Mouse (Mus musculus): Measurements from ENCODE around the gene 1700017B05Rik. TPM values are rescaled to one million over a fixed set of nuclear protein-coding genes. Genes with fewer than 3 reads are reported as not detected.
A peak's percentile ranks its signal among the peaks of the same experiment; 100 is the strongest.

The 1700017B05Rik gene
- polyA plus RNA-seq, 1 experiment from 2014 or later: 13.1 TPM

- no peak for DNase-seq (ENCODE audit: low spot score)
- peaks cover 26% of the 10 kb centered on the region for H3K36me3 ChIP-seq (ENCODE audit: insufficient read depth, low read length)
- ATAC-seq (replicated peaks; ENCODE audit: low FRiP score, low read depth): no peak
- peak overlapping the region; percentile 86; the same call in 1 of the 2 replicates for H3K9ac ChIP-seq (ENCODE audit: low read depth, low read length)
- no peak overlapping the region for H3K27ac ChIP-seq
- no peak for TF ChIP-seq CTCF (IDR thresholded peaks at IDR 0.05; ENCODE audit: low read depth)
- H3K4me3 ChIP-seq (replicated peaks; ENCODE audit: low read depth, low read length): peak overlapping the region; percentile 82
- 23% methylated on average over 12 of the region's 12 CpGs for WGBS
- H3K9me3 ChIP-seq (replicated peaks; ENCODE audit: low read length): no peaks in the 10 kb centered on the region
- peak overlapping the region; percentile 92 for H3K4me2 ChIP-seq (ENCODE audit: low read length)
- H3K4me1 ChIP-seq (replicated peaks; ENCODE audit: insufficient read depth, low read length): peaks cover 15% of the 10 kb centered on the region
- H3K27me3 ChIP-seq (ENCODE audit: insufficient read depth, low read length): no peaks in the 10 kb centered on the region
Observed at GRCm38 (mm10) chr9:57260940-57261339, 1.5 kb downstream of the 1700017B05Rik start.

- no peak overlapping the region for H3K27ac ChIP-seq
- no peak; the same call in 1 of the 2 replicates for ATAC-seq (replicated peaks; ENCODE audit: low FRiP score, low read depth)
- peak; percentile 95 for DNase-seq (ENCODE audit: low spot score)
- peak overlapping the region; percentile 92 for H3K4me2 ChIP-seq (ENCODE audit: low read length)
- no peak overlapping the region for H3K9ac ChIP-seq (ENCODE audit: low read depth, low read length)
- H3K9me3 ChIP-seq (replicated peaks; ENCODE audit: low read length): no peaks in the 10 kb centered on the region
- H3K27me3 ChIP-seq (ENCODE audit: insufficient read depth, low read length): no peaks in the 10 kb centered on the region
- H3K36me3 ChIP-seq (ENCODE audit: insufficient read depth, low read length): peaks cover 35% of the 10 kb centered on the region
- peak; percentile 99 for TF ChIP-seq CTCF (IDR thresholded peaks at IDR 0.05; ENCODE audit: low read depth)
- H3K4me3 ChIP-seq (replicated peaks; ENCODE audit: low read depth, low read length): no peak overlapping the region
- peaks cover 15% of the 10 kb centered on the region for H3K4me1 ChIP-seq (replicated peaks; ENCODE audit: insufficient read depth, low read length)
- WGBS: 7% methylated on average over 3 of the region's 3 CpGs
Observed at GRCm38 (mm10) chr9:57259736-57260135, 2.7 kb downstream of the 1700017B05Rik start.

GRCm38 (mm10) chr9:57257627-57258026 lies 4.8 kb downstream of the 1700017B05Rik start:
- Histone ChIP-seq H3K4me2 (ENCODE audit: low read length) (no peak overlapping the region), H3K27me3 (ENCODE audit: insufficient read depth, low read length) (no peaks in the 10 kb centered on the region), H3K27ac (no peak overlapping the region), H3K36me3 (ENCODE audit: insufficient read depth, low read length) (peaks cover 47% of the 10 kb centered on the region), H3K9ac (ENCODE audit: low read depth, low read length) (no peak overlapping the region), H3K4me3 (replicated peaks; ENCODE audit: low read depth, low read length) (no peak overlapping the region), H3K4me1 (replicated peaks; ENCODE audit: insufficient read depth, low read length) (peaks cover 15% of the 10 kb centered on the region), H3K9me3 (replicated peaks; ENCODE audit: low read length) (no peaks in the 10 kb centered on the region)
- ATAC-seq (replicated peaks; ENCODE audit: low FRiP score, low read depth) (no peak), DNase-seq (ENCODE audit: low spot score) (no peak)
- TF ChIP-seq CTCF (IDR thresholded peaks at IDR 0.05; ENCODE audit: low read depth): no peak
- WGBS: 93% methylated on average over 9 of the region's 9 CpGs

- DNase-seq (ENCODE audit: low spot score) (no peak), ATAC-seq (replicated peaks; ENCODE audit: low FRiP score, low read depth) (no peak)
- Histone ChIP-seq H3K4me1 (replicated peaks; ENCODE audit: insufficient read depth, low read length) (peaks cover 15% of the 10 kb centered on the region), H3K27me3 (ENCODE audit: insufficient read depth, low read length) (no peaks in the 10 kb centered on the region), H3K27ac (no peak overlapping the region), H3K4me2 (ENCODE audit: low read length) (no peak overlapping the region), H3K9me3 (replicated peaks; ENCODE audit: low read length) (no peaks in the 10 kb centered on the region), H3K9ac (ENCODE audit: low read depth, low read length) (no peak overlapping the region), H3K36me3 (ENCODE audit: insufficient read depth, low read length) (peaks cover 52% of the 10 kb centered on the region), H3K4me3 (replicated peaks; ENCODE audit: low read depth, low read length) (no peak overlapping the region)
- no peak for TF ChIP-seq CTCF (IDR thresholded peaks at IDR 0.05; ENCODE audit: low read depth)
- WGBS: 92% methylated on average over 11 of the region's 11 CpGs
Observed at GRCm38 (mm10) chr9:57256861-57257260, 5.6 kb downstream of the 1700017B05Rik start.

DNA sequence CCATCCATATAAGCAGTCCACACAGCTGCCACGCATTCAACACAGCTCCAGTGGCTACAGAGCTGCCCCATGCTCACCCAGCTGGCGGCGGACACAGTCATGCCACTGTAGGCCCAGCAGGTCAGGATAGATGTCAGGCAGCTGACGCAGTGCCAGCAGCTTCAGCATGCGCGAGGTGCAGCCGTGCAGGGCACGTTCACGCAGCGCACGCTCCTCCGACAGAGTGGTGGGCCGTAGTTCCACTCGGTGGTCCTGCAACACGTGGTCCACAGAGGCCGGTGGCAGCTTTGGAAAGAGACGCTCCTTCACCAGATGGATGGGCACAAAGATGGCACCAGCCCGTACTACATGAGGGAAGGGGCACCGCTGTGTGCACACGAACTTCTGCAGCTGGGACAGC lies 6.1 kb downstream of the 1700017B05Rik start:
- Histone ChIP-seq H3K4me1 (replicated peaks; ENCODE audit: insufficient read depth, low read length) (peaks cover 14% of the 10 kb centered on the region), H3K4me3 (replicated peaks; ENCODE audit: low read depth, low read length) (no peak overlapping the region), H3K27me3 (ENCODE audit: insufficient read depth, low read length) (no peaks in the 10 kb centered on the region), H3K27ac (no peak overlapping the region), H3K9me3 (replicated peaks; ENCODE audit: low read length) (no peaks in the 10 kb centered on the region), H3K36me3 (ENCODE audit: insufficient read depth, low read length) (peaks cover 52% of the 10 kb centered on the region), H3K4me2 (ENCODE audit: low read length) (no peak overlapping the region), H3K9ac (ENCODE audit: low read depth, low read length) (no peak overlapping the region)
- DNase-seq (ENCODE audit: low spot score): no peak
- no peak for ATAC-seq (replicated peaks; ENCODE audit: low FRiP score, low read depth)
- TF ChIP-seq CTCF (IDR thresholded peaks at IDR 0.05; ENCODE audit: low read depth): no peak
- 90% methylated on average over 20 of the region's 20 CpGs for WGBS

GRCm38 (mm10) chr9:57254823-57255495 lies 7.5 kb downstream of the 1700017B05Rik start:
- Histone ChIP-seq H3K27ac (no peak overlapping the region), H3K4me2 (ENCODE audit: low read length) (no peak overlapping the region), H3K9me3 (replicated peaks; ENCODE audit: low read length) (no peaks in the 10 kb centered on the region), H3K36me3 (ENCODE audit: insufficient read depth, low read length) (peaks cover 52% of the 10 kb centered on the region), H3K4me1 (replicated peaks; ENCODE audit: insufficient read depth, low read length) (0 out of 2 replicates have a peak, but pooled peaks cover under 1% of the 10 kb centered on the region), H3K27me3 (ENCODE audit: insufficient read depth, low read length) (no peaks in the 10 kb centered on the region), H3K9ac (ENCODE audit: low read depth, low read length) (no peak overlapping the region), H3K4me3 (replicated peaks; ENCODE audit: low read depth, low read length) (no peak overlapping the region)
- no peak for TF ChIP-seq CTCF (IDR thresholded peaks at IDR 0.05; ENCODE audit: low read depth)
- ATAC-seq (replicated peaks; ENCODE audit: low FRiP score, low read depth) (no peak), DNase-seq (ENCODE audit: low spot score) (no peak)
- WGBS: 88% methylated on average over 9 of the region's 9 CpGs

Measured in kidney, postnatal 0 days (tissue).